Mouse (Mus musculus) ES-E14 (cell line): ENCODE data around the gene Dach1. TPM values are rescaled to one million over a fixed set of nuclear protein-coding genes. Genes with fewer than 3 reads are reported as not detected.

Experiments used
- DNase-seq: peaks from one replicate; pipeline ENCODE4 v3.0.0-alpha.2; 2013; ENCODE audit warnings: low read depth, low spot score
- H3K27ac ChIP-seq: 2 replicates; pipeline ENCODE4 v1.5.1; 2012; ENCODE audit warnings: low read depth, mild to moderate bottlenecking, low read length, moderate library complexity, mixed read lengths; ENCODE audit not compliant: poor library complexity, insufficient read depth, severe bottlenecking
- H3K36me3 ChIP-seq: 2 replicates; pipeline ENCODE4 v1.6.1; 2012; ENCODE audit warnings: mild to moderate bottlenecking, low read length, moderate library complexity, mixed read lengths; ENCODE audit not compliant: control insufficient read depth, poor library complexity, insufficient read depth, severe bottlenecking
- H3K4me1 ChIP-seq, 2 experiments: fragments of 150-350 bp in 1 of 2; sonication (generic) in 1 of 2; 2 replicates each; pipeline ENCODE4 v1.6.1; 2012; ENCODE audit warnings: low read length in 2 of 2, mild to moderate bottlenecking in 1 of 2, mixed read lengths in 1 of 2; ENCODE audit not compliant: control insufficient read depth in 2 of 2, insufficient read depth in 2 of 2, poor library complexity in 1 of 2
- H3K4me3 ChIP-seq, 2 experiments: fragments of 150-350 bp in 1 of 2; sonication (generic) in 1 of 2; 2 replicates each; pipeline ENCODE4 v1.5.1; 2012; ENCODE audit warnings: low read length in 2 of 2, low read depth in 1 of 2, mild to moderate bottlenecking in 1 of 2, mixed read lengths in 1 of 2; ENCODE audit not compliant: insufficient read depth in 1 of 2, poor library complexity in 1 of 2, severe bottlenecking in 1 of 2
- H3K9ac ChIP-seq: 2 replicates; pipeline ENCODE4 v1.6.1; 2012; ENCODE audit warnings: low read depth, mild to moderate bottlenecking, low read length, mixed read lengths; ENCODE audit not compliant: poor library complexity, insufficient read depth, severe bottlenecking
- H3K9me3 ChIP-seq: fragments of 150-350 bp; sonication (generic); 2 replicates; pipeline ENCODE4 v1.6.1; 2012; ENCODE audit warnings: low read depth, mild to moderate bottlenecking, low read length; ENCODE audit not compliant: control insufficient read depth, insufficient read depth
- CHD2 ChIP-seq: IDR thresholded peaks from 2 replicates; pipeline ENCODE4 v1.6.1; 2014; ENCODE audit warnings: mild to moderate bottlenecking, low read depth, low read length, inconsistent platforms
- HCFC1 ChIP-seq: IDR thresholded peaks from 2 replicates; pipeline ENCODE4 v1.6.1; 2012; ENCODE audit warnings: low read length, inconsistent platforms, borderline replicate concordance; ENCODE audit not compliant: insufficient read depth
- MAFK ChIP-seq: IDR thresholded peaks from 2 replicates; pipeline ENCODE4 v1.6.1; 2014; ENCODE audit warnings: mild to moderate bottlenecking, low read depth, low read length, inconsistent platforms; ENCODE audit not compliant: insufficient read depth
- ZC3H11A ChIP-seq: IDR thresholded peaks from 2 replicates; pipeline ENCODE4 v1.6.1; 2012; ENCODE audit warnings: low read depth, mild to moderate bottlenecking, inconsistent platforms, low read length, borderline replicate concordance
- ZNF384 ChIP-seq: IDR thresholded peaks from 2 replicates; pipeline ENCODE4 v1.6.1; 2012; ENCODE audit warnings: low read depth, low read length, inconsistent platforms
- in situ Hi-C, 2 experiments: fragments of 600-800 bp; cut with MboI; formaldehyde crosslinking; loops; one replicate each; pipeline ENCODE4 v1.15.1; 2025; ENCODE audit warnings: low sequenced_read_pairs in 2 of 2, inconsistent platforms in 1 of 2; ENCODE audit not compliant: unreplicated experiment in 2 of 2
- total RNA-seq: library from RNA; depleted of rRNA; stranded (reverse); fragments of 300-350 nt; gene quantifications from 2 replicates; pipeline ENCODE4 v1.2.3, GENCODE M21; 2012

Dach1 gene
- total RNA-seq, 1 experiment = 0.09 TPM

DNA sequence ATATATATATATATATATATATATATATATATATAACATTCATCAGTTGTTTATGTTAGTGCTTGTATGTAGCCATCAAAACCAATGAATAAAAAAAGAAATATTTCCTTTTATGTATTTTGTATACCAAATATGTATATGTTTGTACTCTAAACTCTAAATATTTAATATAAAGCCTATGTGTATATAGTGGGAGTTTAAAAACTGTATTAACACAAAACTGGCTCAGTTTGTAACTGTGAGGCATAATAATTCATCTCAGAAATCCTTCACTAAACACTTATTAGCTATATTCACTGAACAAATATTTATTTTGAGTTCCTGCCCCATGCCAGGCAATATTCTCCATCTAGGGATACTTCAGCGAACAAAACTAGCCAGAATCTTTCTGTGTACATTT is 155.5 kb downstream of the Dach1 start:
- Histone ChIP-seq H3K4me3 (no peak overlapping the region), H3K36me3 (no peaks in the 10 kb centered on the region), H3K27ac (no peak overlapping the region), H3K9me3 (no peaks in the 10 kb centered on the region), H3K9ac (no peak overlapping the region), H3K4me1 (no peaks in the 10 kb centered on the region)
- in situ Hi-C loops = no loop called here
- DNase-seq = no peak
- TF ChIP-seq MAFK (no peak), HCFC1 (no peak), ZNF384 (no peak), ZC3H11A (no peak), CHD2 (no peak)

- no peak for DNase-seq
- Histone ChIP-seq H3K9ac (no peak overlapping the region), H3K36me3 (no peaks in the 10 kb centered on the region), H3K9me3 (no peaks in the 10 kb centered on the region), H3K27ac (no peak overlapping the region), H3K4me3 (no peak overlapping the region), H3K4me1 (no peaks in the 10 kb centered on the region)
- no peak for TF ChIP-seq ZNF384
- no peak for TF ChIP-seq ZC3H11A
- no peak for TF ChIP-seq MAFK
- no peak for TF ChIP-seq CHD2
- no peak for TF ChIP-seq HCFC1
- in situ Hi-C loops = no loop called here
Observed at GRCm38 (mm10) chr14:98008501-98008900, 161.1 kb downstream of the Dach1 start.

- Histone ChIP-seq H3K9ac (no peak overlapping the region), H3K4me1 (no peaks in the 10 kb centered on the region), H3K4me3 (no peak overlapping the region), H3K27ac (no peak overlapping the region), H3K36me3 (no peaks in the 10 kb centered on the region), H3K9me3 (no peaks in the 10 kb centered on the region)
- in situ Hi-C loops = no loop called here
- TF ChIP-seq HCFC1 (no peak), ZNF384 (no peak), ZC3H11A (no peak), MAFK (no peak), CHD2 (no peak)
- DNase-seq = no peak
Observed at GRCm38 (mm10) chr14:98002021-98002680, 167.4 kb downstream of the Dach1 start.

DNA sequence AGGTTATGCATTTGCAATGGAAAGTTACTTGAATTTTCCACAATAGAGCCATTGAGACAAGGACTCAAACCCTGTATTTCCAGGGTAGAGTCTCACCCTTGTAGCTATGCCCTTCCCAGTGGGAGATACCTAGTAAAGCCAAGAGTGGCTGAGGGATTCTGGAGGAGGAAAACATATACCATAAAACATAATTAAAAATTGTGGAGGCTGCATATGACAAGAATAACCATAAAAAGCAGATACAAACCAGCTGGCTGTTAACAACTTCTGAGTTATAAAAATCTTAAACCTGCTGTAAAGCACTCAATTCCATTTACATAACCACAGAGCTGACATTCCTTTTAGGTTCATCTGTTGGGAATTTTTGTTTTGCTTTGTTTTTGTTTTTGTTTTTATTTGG is 171.0 kb downstream of the Dach1 start:
- no peak overlapping the region for H3K4me3 ChIP-seq
- H3K9ac ChIP-seq = no peak overlapping the region
- no peaks in the 10 kb centered on the region for H3K9me3 ChIP-seq
- DNase-seq = no peak
- H3K4me1 ChIP-seq = no peaks in the 10 kb centered on the region
- in situ Hi-C loops = no loop called here
- TF ChIP-seq MAFK = no peak
- TF ChIP-seq ZC3H11A = no peak
- TF ChIP-seq HCFC1 = no peak
- no peak for TF ChIP-seq ZNF384
- no peak for TF ChIP-seq CHD2
- H3K27ac ChIP-seq = no peak overlapping the region
- no peaks in the 10 kb centered on the region for H3K36me3 ChIP-seq
